Mouse (Mus musculus) kidney, adult 2 months (tissue): ENCODE measurements around the gene Plxna4.

Source experiments
- CTCF ChIP-seq: fragments of 200-500 bp; conservative IDR thresholded peaks from 2 replicates; pipeline ENCODE4 v1.5.1; 2011; ENCODE audit warnings: low read depth, mild to moderate bottlenecking, control low read depth, low read length, moderate library complexity, mixed read lengths; ENCODE audit not compliant: insufficient read depth, insufficient read length
- POLR2A ChIP-seq: fragments of 200-500 bp; IDR thresholded peaks from one replicate; pipeline ENCODE4 v1.6.1; 2011; ENCODE audit warnings: low read depth, low read length, control low read depth

- TF ChIP-seq CTCF, result no peak
- TF ChIP-seq POLR2A, result no peak
Observed at GRCm38 (mm10) chr6:32281457-32281856, 306.5 kb downstream of the Plxna4 start.
